Mouse (Mus musculus): ENCODE results near the gene Klhl26. TPM values are rescaled to one million over a fixed set of nuclear protein-coding genes. Genes with fewer than 3 reads are reported as not detected.
A peak's percentile ranks its signal among the peaks of the same experiment; 100 is the strongest.

The Klhl26 gene
- polyA plus RNA-seq, 1 experiment from 2014 or later: 18.5 TPM

- WGBS: 3% methylated on average over 54 of the region's 55 CpGs
- Histone ChIP-seq H3K9me3 (no peaks in the 10 kb centered on the region), H3K27ac (replicated peaks) (no peak overlapping the region), H3K4me1 (peaks cover 37% of the 10 kb centered on the region), H3K4me3 (peak overlapping the region; percentile 33), H3K36me3 (no peaks in the 10 kb centered on the region), H3K4me2 (replicated peaks) (peak overlapping the region; percentile 66), H3K9ac (replicated peaks) (peak overlapping the region; percentile 25), H3K27me3 (peaks cover 100% of the 10 kb centered on the region)
- peak; percentile 52; the same call in 1 of the 2 replicates for ATAC-seq (ENCODE audit: low FRiP score, low read depth)
Measured at GRCm38 (mm10) chr8:70487993-70488796, 11.4 kb upstream of the Klhl26 start.

- Histone ChIP-seq H3K4me3 (peak within 1 kb of the TSS; percentile 47), H3K9ac (replicated peaks) (peak within 1 kb of the TSS; percentile 68), H3K27me3 (peaks cover 98% of the 10 kb centered on the region), H3K4me2 (replicated peaks) (peak within 1 kb of the TSS; percentile 66), H3K9me3 (no peaks in the 10 kb centered on the region), H3K36me3 (no peaks in the 10 kb centered on the region), H3K27ac (replicated peaks) (no peak within 1 kb of the TSS), H3K4me1 (peaks cover 29% of the 10 kb centered on the region)
- WGBS: 5% methylated on average over 31 of the region's 33 CpGs
- peak; percentile 35 for ATAC-seq (ENCODE audit: low FRiP score, low read depth)
Measured at GRCm38 (mm10) chr8:70486941-70487520, 10.3 kb upstream of the Klhl26 start, which contains the start of gene Tmem59l. TSS of gene Tmem59l (minus strand) at chr8:70487358.

GRCm38 (mm10) chr8:70486191-70486681 lies 9.5 kb upstream of the Klhl26 start:
- no peak for ATAC-seq (ENCODE audit: low FRiP score, low read depth)
- no peak overlapping the region for H3K9ac ChIP-seq (replicated peaks)
- H3K36me3 ChIP-seq: no peaks in the 10 kb centered on the region
- H3K9me3 ChIP-seq: no peaks in the 10 kb centered on the region
- H3K27me3 ChIP-seq: peaks cover 96% of the 10 kb centered on the region
- peak overlapping the region; percentile 47; the same call in 1 of the 2 replicates for H3K4me3 ChIP-seq
- no peak overlapping the region for H3K27ac ChIP-seq (replicated peaks)
- 44% methylated on average over 7 of the region's 7 CpGs for WGBS
- H3K4me1 ChIP-seq: peaks cover 29% of the 10 kb centered on the region
- H3K4me2 ChIP-seq (replicated peaks): peak overlapping the region; percentile 66

GRCm38 (mm10) chr8:70482943-70483342 lies 6.2 kb upstream of the Klhl26 start:
- Histone ChIP-seq H3K4me1 (peaks cover 12% of the 10 kb centered on the region; the same call in 1 of the 2 replicates), H3K27me3 (peaks cover 87% of the 10 kb centered on the region), H3K4me3 (no peak overlapping the region), H3K36me3 (no peaks in the 10 kb centered on the region), H3K27ac (replicated peaks) (no peak overlapping the region), H3K9me3 (no peaks in the 10 kb centered on the region), H3K9ac (replicated peaks) (no peak overlapping the region), H3K4me2 (replicated peaks) (no peak overlapping the region)
- ATAC-seq (ENCODE audit: low FRiP score, low read depth): no peak
- 62% methylated on average over 2 of the region's 2 CpGs for WGBS

GRCm38 (mm10) chr8:70481908-70482307 lies 5.1 kb upstream of the Klhl26 start:
- peaks cover 85% of the 10 kb centered on the region for H3K27me3 ChIP-seq
- no peak overlapping the region for H3K4me2 ChIP-seq (replicated peaks)
- ATAC-seq (ENCODE audit: low FRiP score, low read depth): no peak
- no peaks in the 10 kb centered on the region for H3K9me3 ChIP-seq
- H3K9ac ChIP-seq (replicated peaks): no peak overlapping the region
- H3K27ac ChIP-seq (replicated peaks): no peak overlapping the region
- WGBS: 74% methylated on average over 3 of the region's 3 CpGs
- no peak overlapping the region for H3K4me3 ChIP-seq
- H3K36me3 ChIP-seq: no peaks in the 10 kb centered on the region
- peaks cover 15% of the 10 kb centered on the region for H3K4me1 ChIP-seq

- Histone ChIP-seq H3K36me3 (no peaks in the 10 kb centered on the region), H3K4me3 (peak overlapping the region; percentile 80), H3K9me3 (no peaks in the 10 kb centered on the region), H3K4me1 (peaks cover 18% of the 10 kb centered on the region), H3K4me2 (replicated peaks) (peak overlapping the region; percentile 82), H3K27ac (replicated peaks) (no peak overlapping the region), H3K9ac (replicated peaks) (no peak overlapping the region), H3K27me3 (peaks cover 42% of the 10 kb centered on the region)
- ATAC-seq (ENCODE audit: low FRiP score, low read depth): peak; percentile 23; the same call in 1 of the 2 replicates
- whole genome bisulfite sequencing: 2% methylated on average over 19 of the region's 21 CpGs
Measured at GRCm38 (mm10) chr8:70477269-70477982, 658 bp upstream of the Klhl26 start.

GRCm38 (mm10) chr8:70471856-70472255 lies 4.9 kb downstream of the Klhl26 start:
- Histone ChIP-seq H3K27ac (replicated peaks) (no peak overlapping the region), H3K4me3 (no peak overlapping the region), H3K9me3 (no peaks in the 10 kb centered on the region), H3K36me3 (no peaks in the 10 kb centered on the region), H3K27me3 (no peaks in the 10 kb centered on the region), H3K4me2 (replicated peaks) (no peak overlapping the region), H3K4me1 (peaks cover 13% of the 10 kb centered on the region), H3K9ac (replicated peaks) (no peak overlapping the region)
- WGBS: 94% methylated on average over 7 of the region's 7 CpGs
- ATAC-seq (ENCODE audit: low FRiP score, low read depth): no peak

GRCm38 (mm10) chr8:70469938-70470337 lies 6.8 kb downstream of the Klhl26 start:
- no peak for ATAC-seq (ENCODE audit: low FRiP score, low read depth)
- H3K27ac ChIP-seq (replicated peaks): no peak overlapping the region
- H3K27me3 ChIP-seq: no peaks in the 10 kb centered on the region
- 0 out of 2 replicates have a peak, but pooled peaks cover 4% of the 10 kb centered on the region for H3K4me1 ChIP-seq
- no peak overlapping the region for H3K4me2 ChIP-seq (replicated peaks)
- no peak overlapping the region for H3K4me3 ChIP-seq
- H3K9me3 ChIP-seq: no peaks in the 10 kb centered on the region
- H3K36me3 ChIP-seq: no peaks in the 10 kb centered on the region
- 66% methylated on average over 2 of the region's 2 CpGs for WGBS
- H3K9ac ChIP-seq (replicated peaks): no peak overlapping the region

GRCm38 (mm10) chr8:70469295-70469916 lies 7.4 kb downstream of the Klhl26 start:
- no peaks in the 10 kb centered on the region for H3K9me3 ChIP-seq
- H3K27me3 ChIP-seq: no peaks in the 10 kb centered on the region
- no peak overlapping the region for H3K4me2 ChIP-seq (replicated peaks)
- H3K27ac ChIP-seq (replicated peaks): no peak overlapping the region
- H3K4me1 ChIP-seq: 0 out of 2 replicates have a peak, but pooled peaks cover 4% of the 10 kb centered on the region
- H3K4me3 ChIP-seq: no peak overlapping the region
- no peak overlapping the region for H3K9ac ChIP-seq (replicated peaks)
- H3K36me3 ChIP-seq: no peaks in the 10 kb centered on the region
- ATAC-seq (ENCODE audit: low FRiP score, low read depth): peak; percentile 23; the same call in 1 of the 2 replicates
- WGBS: 49% methylated on average over 10 of the region's 10 CpGs

GRCm38 (mm10) chr8:70468733-70469132 lies 8.0 kb downstream of the Klhl26 start:
- no peaks in the 10 kb centered on the region for H3K36me3 ChIP-seq
- no peak overlapping the region for H3K9ac ChIP-seq (replicated peaks)
- H3K4me1 ChIP-seq: 0 out of 2 replicates have a peak, but pooled peaks cover 4% of the 10 kb centered on the region
- ATAC-seq (ENCODE audit: low FRiP score, low read depth): no peak
- H3K4me2 ChIP-seq (replicated peaks): no peak overlapping the region
- H3K9me3 ChIP-seq: no peaks in the 10 kb centered on the region
- H3K27me3 ChIP-seq: no peaks in the 10 kb centered on the region
- 93% methylated on average over 4 of the region's 4 CpGs for WGBS
- no peak overlapping the region for H3K27ac ChIP-seq (replicated peaks)
- no peak overlapping the region for H3K4me3 ChIP-seq

- Histone ChIP-seq H3K36me3 (no peaks in the 10 kb centered on the region), H3K27ac (replicated peaks) (no peak overlapping the region), H3K9me3 (no peaks in the 10 kb centered on the region), H3K4me2 (replicated peaks) (no peak overlapping the region), H3K4me3 (no peak overlapping the region), H3K9ac (replicated peaks) (no peak overlapping the region), H3K27me3 (no peaks in the 10 kb centered on the region), H3K4me1 (0 out of 2 replicates have a peak, but pooled peaks cover 4% of the 10 kb centered on the region)
- ATAC-seq (ENCODE audit: low FRiP score, low read depth): no peak
- 80% methylated on average over 1 of the region's 1 CpGs for WGBS
Measured at GRCm38 (mm10) chr8:70467907-70468306, 8.9 kb downstream of the Klhl26 start.

Data from midbrain, embryonic 12.5 days (tissue).